Mouse (Mus musculus) stomach, postnatal 0 days (tissue): ENCODE data around the gene Prr18.

Experiments
- CTCF ChIP-seq: IDR thresholded peaks from 2 replicates; pipeline ENCODE4 v1.5.1; 2016; ENCODE audit warnings: antibody characterized with exemption, low read depth, mild to moderate bottlenecking, moderate library complexity
- EP300 ChIP-seq: optimal IDR thresholded peaks from 2 replicates; pipeline ENCODE3; 2016; ENCODE audit warnings: antibody characterized with exemption

DNA sequence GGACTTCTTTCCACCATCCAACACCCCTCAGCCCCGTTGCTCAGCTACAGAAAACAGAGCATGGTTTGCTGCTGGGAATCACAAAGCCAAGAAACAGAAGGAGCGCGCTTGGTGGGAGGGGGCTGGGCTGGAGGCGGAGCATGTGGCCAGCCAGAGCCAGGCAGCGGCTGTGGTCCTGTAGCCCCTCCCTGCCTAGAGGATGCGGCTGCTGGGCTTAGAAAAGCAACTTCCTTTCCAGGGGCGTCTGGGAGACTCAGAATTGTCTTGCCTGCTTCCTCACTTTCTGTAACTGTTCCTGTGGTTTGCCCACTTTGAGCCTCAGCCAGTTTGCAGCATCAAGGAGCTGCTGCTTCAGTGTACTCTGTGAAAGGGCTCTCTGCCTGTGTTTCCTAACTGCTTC lies 34.6 kb downstream of the Prr18 start:
- no peak for TF ChIP-seq CTCF
- no peak for TF ChIP-seq EP300
